Mouse (Mus musculus): ENCODE measurements at regions not wholly inside any gene's neighbourhood (a gene's known extent, or its start where the extent isn't known, plus 50 kb on each side); places are given as distances from the start of the nearest gene placed in this dataset.

- DNase-seq (ENCODE audit: extremely low spot score), result no peak
These were observed 398.1 kb upstream of the Id4 start for GRCm38 (mm10) chr13:47862896-47863295.

- no peak for DNase-seq (ENCODE audit: extremely low spot score)
These were observed 392.4 kb upstream of the Id4 start for GRCm38 (mm10) chr13:47868656-47869055.

- no peak for DNase-seq (ENCODE audit: extremely low spot score)
These were observed 391.1 kb upstream of the Id4 start for GRCm38 (mm10) chr13:47869670-47870532.

- no peak for DNase-seq (ENCODE audit: extremely low spot score)
These were observed 388.4 kb upstream of the Id4 start for GRCm38 (mm10) chr13:47872645-47873044.

- DNase-seq (ENCODE audit: extremely low spot score), result no peak
These were observed 368.5 kb upstream of the Id4 start for GRCm38 (mm10) chr13:47892569-47892968.

- DNase-seq (ENCODE audit: extremely low spot score), result no peak
These were observed 366.7 kb upstream of the Id4 start for GRCm38 (mm10) chr13:47894331-47894730.

GRCm38 (mm10) chr13:47895256-47895655 is 365.8 kb upstream of the Id4 start:
- DNase-seq (ENCODE audit: extremely low spot score), result no peak

GRCm38 (mm10) chr13:47896646-47897045 is 364.4 kb upstream of the Id4 start:
- no peak for DNase-seq (ENCODE audit: extremely low spot score)

- DNase-seq (ENCODE audit: extremely low spot score), result no peak
These were observed 351.0 kb upstream of the Id4 start for GRCm38 (mm10) chr13:47909851-47910530.

- no peak for DNase-seq (ENCODE audit: extremely low spot score)
These were observed 350.5 kb upstream of the Id4 start for GRCm38 (mm10) chr13:47910531-47910910.

- DNase-seq (ENCODE audit: extremely low spot score), result no peak
These were observed 344.6 kb upstream of the Id4 start for GRCm38 (mm10) chr13:47916456-47916855.

GRCm38 (mm10) chr13:47917370-47917769 is 343.7 kb upstream of the Id4 start:
- DNase-seq (ENCODE audit: extremely low spot score), result no peak

GRCm38 (mm10) chr13:47921044-47921443 is 340.0 kb upstream of the Id4 start:
- no peak for DNase-seq (ENCODE audit: extremely low spot score)

- no peak for DNase-seq (ENCODE audit: extremely low spot score)
These were observed 320.3 kb upstream of the Id4 start for GRCm38 (mm10) chr13:47940696-47941095.

- no peak for DNase-seq (ENCODE audit: extremely low spot score)
These were observed 318.6 kb upstream of the Id4 start for GRCm38 (mm10) chr13:47942368-47942787.

GRCm38 (mm10) chr13:47943645-47944044 is 317.4 kb upstream of the Id4 start:
- DNase-seq (ENCODE audit: extremely low spot score), result no peak

GRCm38 (mm10) chr13:47948098-47948865 is 312.7 kb upstream of the Id4 start:
- DNase-seq (ENCODE audit: extremely low spot score), result no peak

GRCm38 (mm10) chr13:47950456-47950855 is 310.6 kb upstream of the Id4 start:
- no peak for DNase-seq (ENCODE audit: extremely low spot score)

GRCm38 (mm10) chr13:47951043-47951442 is 310.0 kb upstream of the Id4 start:
- DNase-seq (ENCODE audit: extremely low spot score), result no peak

- DNase-seq (ENCODE audit: extremely low spot score), result no peak
These were observed 308.1 kb upstream of the Id4 start for GRCm38 (mm10) chr13:47952946-47953345.

GRCm38 (mm10) chr13:47953776-47954175 is 307.3 kb upstream of the Id4 start:
- no peak for DNase-seq (ENCODE audit: extremely low spot score)

- no peak for DNase-seq (ENCODE audit: extremely low spot score)
These were observed 305.5 kb upstream of the Id4 start for GRCm38 (mm10) chr13:47955504-47955903.

Measured in embryo, embryonic 9.5 days (tissue).